15 mouse cellular contexts compared by ENCODE assay signal in genomic region chr19:5665465-5665864, GRCm38 (mm10). TPM values are rescaled to one million over a fixed set of nuclear protein-coding genes. Genes with fewer than 3 reads are reported as not detected.
DNase-seq lines count a peak whose midpoint lies in the region; ATAC-seq and TF ChIP-seq lines count a peak whose summit lies in the region.
"Had no signal": no experiment of that assay in that cellular context is flagged by ENCODE, and none has a peak within 500 bp of the region (broad histone marks: within the 10 kb centered on the region; RNA-seq: fewer than 3 reads in every experiment).

No protein-coding gene starts in this region.

- 59% methylated on average over 15 of the region's 15 CpGs for WGBS in heart, embryonic 13.5 days
- WGBS in liver, embryonic 12.5 days (ENCODE audit: insufficient replicate concordance): 13% methylated on average over 15 of the region's 15 CpGs
- 80% methylated on average over 15 of the region's 15 CpGs for WGBS in stomach, embryonic 14.5 days
- WGBS in kidney, adult 2 months: 90% methylated on average over 15 of the region's 15 CpGs

- peaks cover 66% of the 10 kb centered on the region for H3K36me3 ChIP-seq in heart, embryonic 13.5 days
- peaks cover 73% of the 10 kb centered on the region for H3K36me3 ChIP-seq in liver, embryonic 12.5 days
- peaks cover 44% of the 10 kb centered on the region for H3K36me3 ChIP-seq in stomach, embryonic 14.5 days (ENCODE audit: control insufficient read depth, insufficient read depth, low read length)
- no peaks in the 10 kb centered on the region; the same call in 1 of the 2 replicates for H3K36me3 ChIP-seq in kidney, adult 2 months (ENCODE audit: control insufficient read depth, insufficient read depth, low read length)

- DNase-seq in heart, postnatal 4 days: no peak
- DNase-seq in c-Kit-negative CD71-positive TER-119-positive erythroid progenitor cells, embryonic 14.5 days (ENCODE audit: low read depth, low spot score): peak; percentile 84
- DNase-seq in kidney, adult 2 months: no peak
- DNase-seq in cerebellum, adult 8-10 months: no peak
- DNase-seq: adrenal gland, postnatal 25 days; gastrocnemius, adult 2 months; kidney, adult 8-10 months; lung, postnatal 4 days; retina, postnatal 1 day had no signal

- no peak for TF ChIP-seq CTCF in kidney, adult 2 months (conservative IDR thresholded peaks at IDR 0.05; ENCODE audit: insufficient read depth, insufficient read length, low read depth, low read length)

- no peak overlapping the region for H3K9ac ChIP-seq in heart, embryonic 13.5 days
- H3K9ac ChIP-seq in liver, embryonic 12.5 days: peak overlapping the region; percentile 93
- H3K9ac ChIP-seq in stomach, embryonic 14.5 days (replicated peaks; ENCODE audit: low read depth, low read length): no peak overlapping the region

- no peak overlapping the region for H3K4me3 ChIP-seq in heart, embryonic 13.5 days
- H3K4me3 ChIP-seq in liver, embryonic 12.5 days: peak overlapping the region; percentile 74
- no peak overlapping the region for H3K4me3 ChIP-seq in stomach, embryonic 14.5 days (ENCODE audit: low read depth, low read length)
- no peak overlapping the region for H3K4me3 ChIP-seq in kidney, adult 2 months (ENCODE audit: insufficient read depth, low read depth, low read length)
- H3K4me3 ChIP-seq: gastrocnemius, adult 2 months had no signal

- no peaks in the 10 kb centered on the region for H3K9me3 ChIP-seq in heart, embryonic 13.5 days
- H3K9me3 ChIP-seq in liver, embryonic 12.5 days (replicated peaks): no peaks in the 10 kb centered on the region
- H3K9me3 ChIP-seq in stomach, embryonic 14.5 days (ENCODE audit: control insufficient read depth, low read depth, low read length): no peaks in the 10 kb centered on the region

- no peak for TF ChIP-seq POLR2A in kidney, adult 2 months (IDR thresholded peaks at IDR 0.05; ENCODE audit: low read depth, low read length)

- 0 out of 2 replicates have a peak overlapping the region, but pooled peaks have one; percentile 0 for H3K27ac ChIP-seq in heart, embryonic 13.5 days (replicated peaks)
- peak overlapping the region; percentile 96 for H3K27ac ChIP-seq in liver, embryonic 12.5 days
- no peak overlapping the region for H3K27ac ChIP-seq in stomach, embryonic 14.5 days (ENCODE audit: low read length)
- H3K27ac ChIP-seq in kidney, adult 2 months (ENCODE audit: insufficient read depth, low read depth, low read length): no peak overlapping the region

- no peak overlapping the region; the same call in 1 of the 2 replicates for H3K4me2 ChIP-seq in heart, embryonic 13.5 days
- peak overlapping the region; percentile 95 for H3K4me2 ChIP-seq in liver, embryonic 12.5 days
- H3K4me2 ChIP-seq in stomach, embryonic 14.5 days (replicated peaks; ENCODE audit: low read depth, low read length): no peak overlapping the region

- peaks cover 39% of the 10 kb centered on the region for H3K4me1 ChIP-seq in heart, embryonic 13.5 days
- H3K4me1 ChIP-seq in liver, embryonic 12.5 days: peaks cover 77% of the 10 kb centered on the region
- H3K4me1 ChIP-seq in stomach, embryonic 14.5 days (ENCODE audit: control insufficient read depth, insufficient read depth, low read length): peaks cover 22% of the 10 kb centered on the region; the same call in 1 of the 2 replicates
- peaks cover 7% of the 10 kb centered on the region; the same call in 1 of the 2 replicates for H3K4me1 ChIP-seq in kidney, adult 2 months (ENCODE audit: control insufficient read depth, insufficient read depth, low read length)

- no peaks in the 10 kb centered on the region for H3K27me3 ChIP-seq in heart, embryonic 13.5 days (replicated peaks)
- no peaks in the 10 kb centered on the region for H3K27me3 ChIP-seq in liver, embryonic 12.5 days (replicated peaks)
- no peaks in the 10 kb centered on the region for H3K27me3 ChIP-seq in stomach, embryonic 14.5 days (ENCODE audit: control insufficient read depth, insufficient read depth, low read length)
- no peaks in the 10 kb centered on the region for H3K27me3 ChIP-seq in kidney, adult 2 months (replicated peaks; ENCODE audit: control insufficient read depth, insufficient read depth, low read length)

- no peak for ATAC-seq in heart, embryonic 13.5 days (ENCODE audit: extremely low read depth, insufficient number of reproducible peaks, low FRiP score, low TSS enrichment)
- peak; percentile 87 for ATAC-seq in liver, embryonic 12.5 days
- peak; percentile 33; the same call in 1 of the 2 replicates for ATAC-seq in stomach, embryonic 14.5 days (ENCODE audit: insufficient number of reproducible peaks, insufficient read depth, low FRiP score, low read depth)
- no peak for ATAC-seq in frontal cortex, adult (ENCODE audit: low TSS enrichment)

RNA-seq across cellular contexts. Expression of gene Sipa1, which starts 2.0 kb away (rescaled TPM):
- 21.9 and 23.2 TPM in 2 replicates for polyA plus RNA-seq in heart, embryonic 13.5 days (2015; fragmentation: Nextera tagmentation; extraction: Ambion mirVana)
- total RNA-seq in heart, postnatal 4 days (2021): 10 to 100 TPM; 40.2 to 42.2 TPM
- polyA plus RNA-seq in liver, embryonic 12.5 days (2016; fragmentation: Nextera tagmentation; extraction: Ambion mirVana): 41.4 and 41.8 TPM in 2 replicates
- polyA plus RNA-seq in stomach, embryonic 14.5 days (2014; fragmentation: Nextera tagmentation; extraction: Ambion mirVana): 15.2 and 19.4 TPM in 2 replicates
- polyA plus RNA-seq in kidney, adult 2 months (2012; rRNA removed): 35.4 and 36.9 TPM in 2 replicates

RNA-seq across cellular contexts. Expression of gene Map3k11, which starts 23.1 kb away (rescaled TPM):
- polyA plus RNA-seq in heart, embryonic 13.5 days (2015; fragmentation: Nextera tagmentation; extraction: Ambion mirVana): 23.2 and 24.0 TPM in 2 replicates
- 10 to 100 TPM; 39.8 to 40.0 TPM for total RNA-seq in heart, postnatal 4 days (2021)
- polyA plus RNA-seq in liver, embryonic 12.5 days (2016; fragmentation: Nextera tagmentation; extraction: Ambion mirVana): 25.8 and 27.7 TPM in 2 replicates
- 20.0 and 21.5 TPM in 2 replicates for polyA plus RNA-seq in stomach, embryonic 14.5 days (2014; fragmentation: Nextera tagmentation; extraction: Ambion mirVana)
- 72.2 and 83.9 TPM in 2 replicates for polyA plus RNA-seq in kidney, adult 2 months (2012; rRNA removed)

RNA-seq across cellular contexts. Expression of gene Pcnx3, which starts 23.2 kb away (rescaled TPM):
- polyA plus RNA-seq in heart, embryonic 13.5 days (2015; fragmentation: Nextera tagmentation; extraction: Ambion mirVana): 13.6 and 14.9 TPM in 2 replicates
- total RNA-seq in heart, postnatal 4 days (2021): 10 to 100 TPM; 42.5 to 42.7 TPM
- 18.4 and 18.6 TPM in 2 replicates for polyA plus RNA-seq in liver, embryonic 12.5 days (2016; fragmentation: Nextera tagmentation; extraction: Ambion mirVana)
- polyA plus RNA-seq in stomach, embryonic 14.5 days (2014; fragmentation: Nextera tagmentation; extraction: Ambion mirVana): 29.8 and 32.1 TPM in 2 replicates
- 88.8 and 108 TPM in 2 replicates for polyA plus RNA-seq in kidney, adult 2 months (2012; rRNA removed)

RNA-seq across cellular contexts. Expression of gene Rela, which starts 28.2 kb away (rescaled TPM):
- 35.9 and 37.4 TPM in 2 replicates for polyA plus RNA-seq in heart, embryonic 13.5 days (2015; fragmentation: Nextera tagmentation; extraction: Ambion mirVana)
- 10 to 100 TPM; 33.0 to 38.6 TPM for total RNA-seq in heart, postnatal 4 days (2021)
- 32.1 and 33.6 TPM in 2 replicates for polyA plus RNA-seq in liver, embryonic 12.5 days (2016; fragmentation: Nextera tagmentation; extraction: Ambion mirVana)
- 49.0 and 52.2 TPM in 2 replicates for polyA plus RNA-seq in stomach, embryonic 14.5 days (2014; fragmentation: Nextera tagmentation; extraction: Ambion mirVana)
- polyA plus RNA-seq in kidney, adult 2 months (2012; rRNA removed): 58.2 and 59.9 TPM in 2 replicates

RNA-seq across cellular contexts. Expression of gene Kcnk7, which starts 38.7 kb away (rescaled TPM):
- polyA plus RNA-seq in heart, embryonic 13.5 days (2015; fragmentation: Nextera tagmentation; extraction: Ambion mirVana): 0.29 TPM in 1 of 2 replicates, not detected in the other
- not detected for total RNA-seq in heart, postnatal 4 days (2021)
- 0.18 and 0.19 TPM in 2 replicates for polyA plus RNA-seq in liver, embryonic 12.5 days (2016; fragmentation: Nextera tagmentation; extraction: Ambion mirVana)
- polyA plus RNA-seq in stomach, embryonic 14.5 days (2014; fragmentation: Nextera tagmentation; extraction: Ambion mirVana): 0.62 and 0.84 TPM in 2 replicates
- 0.08 and 0.13 TPM in 2 replicates for polyA plus RNA-seq in kidney, adult 2 months (2012; rRNA removed)
- total RNA-seq: adrenal gland, postnatal 25 days; gastrocnemius, adult 2 months; hematopoietic stem cell, adult 5-6 weeks; layer of hippocampus, postnatal 10 days had no signal

Comparison
In these comparisons a context has a peak if more than half of its experiments do, and no peak if none do; other contexts are left out.
1. ATAC-seq: peak in liver, embryonic 12.5 days (single experiment) and stomach, embryonic 14.5 days (single experiment); none in heart, embryonic 13.5 days (single experiment) and frontal cortex, adult (single experiment).
2. H3K27ac ChIP-seq: peak in heart, embryonic 13.5 days (single experiment) and liver, embryonic 12.5 days (single experiment); none in stomach, embryonic 14.5 days (single experiment) and kidney, adult 2 months (single experiment).